Mouse (Mus musculus) B cell, adult 2 months (primary cell): ENCODE measurements around the gene Kel.
A peak's percentile ranks its signal among the peaks of the same experiment; 100 is the strongest.

Experiments
- DNase-seq, 2 experiments: peaks; one replicate each; pipeline ENCODE4 v3.0.0; 2022

Kel gene

DNA sequence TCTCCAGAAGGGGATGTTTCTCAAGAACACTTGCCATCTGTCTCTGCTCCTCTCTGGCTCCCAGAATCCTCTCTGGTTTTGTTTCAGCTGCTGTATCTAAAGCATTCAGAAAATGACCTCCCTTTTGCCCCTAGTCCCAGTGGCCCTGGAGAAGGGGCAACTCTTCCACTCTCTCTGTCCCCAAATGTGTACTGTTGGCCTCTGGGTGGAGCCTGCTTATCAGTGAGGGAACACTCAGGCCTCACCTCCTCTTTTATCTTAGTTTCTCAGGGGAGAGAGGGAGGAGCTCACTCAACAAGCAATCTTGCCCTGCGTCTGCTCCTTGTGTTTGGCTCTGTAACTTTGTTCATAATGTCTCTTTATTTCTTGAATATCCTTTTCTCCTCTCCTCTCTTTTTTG lies at the start of gene Kel:
Kel (minus strand) TSS at position 217 of the 400 bp plus-strand sequence.
- no peak for DNase-seq

DNA sequence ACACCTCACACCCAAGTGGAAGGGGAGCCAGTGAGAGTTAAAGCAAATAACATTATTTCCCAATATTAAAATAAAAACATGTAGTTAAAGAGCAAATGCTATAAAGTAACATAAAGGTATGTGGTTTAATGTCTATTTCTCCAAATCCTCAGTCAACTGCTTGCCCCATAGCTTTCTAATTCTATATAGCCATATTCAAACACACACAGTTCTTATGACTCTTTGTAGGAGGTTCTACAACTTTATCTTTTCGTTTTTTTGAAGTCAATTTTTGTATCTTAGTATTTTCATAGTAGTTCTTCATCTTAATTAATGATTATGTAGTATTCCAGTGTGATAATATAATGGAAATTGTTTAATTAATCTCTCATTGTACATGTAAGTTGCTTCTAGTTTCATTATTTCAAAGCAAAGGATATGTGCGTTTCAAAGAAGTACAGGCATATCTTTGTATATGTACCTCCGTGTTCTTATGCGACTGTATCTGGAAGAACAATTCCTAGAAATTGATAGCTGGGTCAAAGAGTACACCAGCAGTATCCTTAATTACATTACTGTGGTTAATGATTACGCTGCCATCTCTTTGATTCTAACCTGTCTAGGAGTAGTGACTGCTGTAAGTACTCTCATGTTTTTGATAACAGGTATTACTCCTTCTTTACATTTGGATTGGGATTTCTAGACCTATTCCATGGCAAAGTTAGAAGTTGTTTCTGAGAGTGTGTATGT lies 40.7 kb upstream of the Kel start:
- DNase-seq = no peak

DNA sequence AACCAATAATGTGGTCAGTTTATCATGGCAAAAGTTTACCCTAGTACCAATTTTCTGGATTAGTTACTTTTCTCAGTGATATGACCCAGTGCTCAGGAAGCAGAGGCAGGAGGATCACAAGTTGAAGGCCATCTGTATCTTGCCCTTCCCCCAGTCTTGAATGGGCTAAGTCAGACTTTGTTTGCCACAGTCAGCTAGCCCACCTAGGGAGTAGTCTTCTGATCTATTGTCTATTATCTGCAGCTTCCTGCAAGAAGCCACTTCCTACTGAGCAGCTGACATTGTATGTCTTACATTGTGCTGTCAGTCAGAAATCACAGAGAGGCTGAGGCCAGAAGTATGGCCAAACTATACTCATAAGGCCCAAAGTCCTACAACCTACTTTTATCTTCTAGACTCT lies 37.0 kb upstream of the Kel start:
- DNase-seq = no peak

- DNase-seq = no peak
These were observed 30.8 kb upstream of the Kel start for GRCm38 (mm10) chr6:41734719-41735470.

DNA sequence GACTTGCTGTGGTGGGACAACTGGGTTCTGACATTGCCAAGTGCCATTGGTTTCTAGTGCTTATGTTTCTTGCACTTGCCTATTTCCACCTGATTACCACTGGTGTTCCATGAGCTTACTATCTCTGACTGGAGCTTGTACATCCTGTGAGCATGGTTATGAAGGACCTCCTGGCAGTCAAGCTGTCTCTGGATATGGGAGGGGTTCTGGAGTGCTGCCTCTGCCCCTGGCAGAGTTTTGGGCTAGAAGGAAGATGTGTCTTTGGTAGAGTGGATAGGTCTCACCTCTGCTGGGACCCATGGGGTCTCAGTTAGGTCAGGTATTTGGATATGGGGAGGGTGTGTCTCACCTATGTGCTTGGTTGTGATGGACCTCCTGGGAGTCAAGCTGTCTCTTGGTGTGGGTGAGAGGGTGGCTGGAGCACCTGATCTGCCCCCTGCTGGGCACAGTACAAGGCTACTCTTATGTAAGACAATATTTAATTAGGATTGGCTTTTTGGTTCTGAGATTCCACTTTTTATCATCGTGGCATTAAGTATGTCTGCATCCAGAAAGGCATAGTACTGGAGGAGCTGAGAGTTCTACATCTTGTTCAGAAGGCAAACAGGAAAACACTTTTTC lies 24.0 kb upstream of the Kel start:
- peak in 1 of 2 experiments; percentile 7 for DNase-seq

DNA sequence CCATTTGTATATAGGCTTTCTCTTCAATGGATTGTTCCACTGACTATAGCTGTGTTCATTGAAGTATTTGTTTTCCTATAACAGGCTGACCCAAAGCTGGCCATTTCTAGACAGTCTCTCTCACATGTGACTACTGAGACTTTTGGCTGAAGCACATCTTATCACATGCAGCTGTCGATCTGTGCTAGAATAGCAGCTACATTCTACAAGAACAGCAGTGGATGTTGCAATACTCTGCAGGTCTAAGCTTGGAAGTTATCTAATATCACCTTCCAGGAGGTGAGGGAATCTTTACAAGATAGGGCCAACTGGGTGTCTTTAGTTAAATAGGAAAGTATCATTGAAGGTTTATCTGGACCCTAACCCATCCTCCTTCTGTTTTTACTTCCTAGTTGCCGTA lies 17.3 kb upstream of the Kel start:
- no peak for DNase-seq

DNA sequence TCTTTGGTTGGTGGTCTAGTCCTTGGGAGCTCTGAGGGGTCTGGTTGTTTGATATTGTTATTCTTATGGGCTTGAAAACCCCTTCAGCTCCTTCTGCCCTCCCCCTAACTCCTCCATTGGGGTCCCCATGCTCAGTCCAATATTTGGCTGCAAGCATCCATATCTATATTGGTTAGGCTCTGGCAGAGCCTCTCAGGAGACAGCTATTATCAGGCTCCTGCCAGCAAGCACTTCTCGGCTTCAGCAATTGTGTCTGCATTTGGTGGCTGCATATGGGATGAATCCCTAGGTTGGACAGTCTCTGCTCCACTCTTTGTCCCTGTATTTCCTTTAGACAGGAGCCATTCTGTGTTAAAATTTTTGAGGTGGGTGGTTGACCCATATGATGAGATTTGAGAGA lies 6.1 kb upstream of the Kel start:
- no peak for DNase-seq

- no peak for DNase-seq
These were observed 2.1 kb upstream of the Kel start for GRCm38 (mm10) chr6:41706275-41706674.

GRCm38 (mm10) chr6:41702928-41703327 lies 1.2 kb downstream of the Kel start:
- peak in 1 of 2 experiments; percentile 8 for DNase-seq

GRCm38 (mm10) chr6:41701245-41701644 lies 2.9 kb downstream of the Kel start:
- DNase-seq = no peak

- no peak for DNase-seq
These were observed 9.7 kb downstream of the Kel start for GRCm38 (mm10) chr6:41694407-41694806.

GRCm38 (mm10) chr6:41692200-41692599 lies 11.9 kb downstream of the Kel start:
- DNase-seq = no peak

DNA sequence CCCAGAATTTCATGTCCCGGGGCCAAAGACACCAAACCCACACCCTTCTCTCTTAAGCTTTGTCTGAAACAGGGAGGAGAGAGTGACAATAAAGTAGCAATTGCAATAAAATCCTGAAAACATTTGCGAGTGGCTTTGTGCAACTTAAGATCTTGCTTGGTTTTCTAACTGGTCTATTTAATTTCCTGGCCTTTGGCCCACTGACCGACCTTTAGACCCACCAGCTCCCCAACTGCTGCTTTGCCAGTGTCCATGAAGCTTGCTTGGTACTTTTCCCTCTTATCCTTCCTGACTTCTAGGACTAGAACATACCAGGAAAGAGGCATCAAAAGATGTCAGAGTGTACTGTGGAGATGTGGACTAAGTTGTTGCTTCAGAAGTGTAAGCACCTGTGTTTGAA lies 18.5 kb downstream of the Kel start:
- DNase-seq = no peak

- no peak for DNase-seq
These were observed 19.2 kb downstream of the Kel start for GRCm38 (mm10) chr6:41684911-41685310.

- DNase-seq = no peak
These were observed 20.0 kb downstream of the Kel start, which contains the start of gene Llcfc1 for GRCm38 (mm10) chr6:41684131-41684530. Gene Llcfc1 (plus strand): TSS chr6:41684431.

DNA sequence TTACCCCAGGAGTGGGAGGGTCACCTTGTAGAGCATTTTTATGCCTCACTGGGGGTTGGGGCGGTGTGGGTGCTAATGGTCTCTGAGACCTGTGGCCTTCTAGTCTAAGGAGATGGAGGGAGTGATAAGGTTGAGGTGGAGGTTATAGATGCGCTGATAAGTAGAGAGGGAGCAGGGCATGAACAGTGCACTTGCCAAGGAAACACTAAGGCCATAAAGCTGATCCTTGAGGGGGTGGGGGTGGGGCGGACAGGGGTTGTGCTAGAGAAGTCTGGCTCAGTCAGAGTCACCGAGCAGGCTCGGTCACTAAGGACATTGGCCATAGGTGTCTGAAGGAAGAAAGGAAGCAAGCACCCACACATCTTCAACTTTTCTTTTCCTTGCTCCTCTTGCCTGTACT lies 22.5 kb downstream of the Kel start:
- DNase-seq = no peak

- no peak for DNase-seq
These were observed 23.5 kb downstream of the Kel start, which contains the start of gene Trpv5 for GRCm38 (mm10) chr6:41680669-41681068. Gene Trpv5 (minus strand): TSS chr6:41680769.

GRCm38 (mm10) chr6:41676530-41676929 lies 27.6 kb downstream of the Kel start:
- DNase-seq = no peak

DNA sequence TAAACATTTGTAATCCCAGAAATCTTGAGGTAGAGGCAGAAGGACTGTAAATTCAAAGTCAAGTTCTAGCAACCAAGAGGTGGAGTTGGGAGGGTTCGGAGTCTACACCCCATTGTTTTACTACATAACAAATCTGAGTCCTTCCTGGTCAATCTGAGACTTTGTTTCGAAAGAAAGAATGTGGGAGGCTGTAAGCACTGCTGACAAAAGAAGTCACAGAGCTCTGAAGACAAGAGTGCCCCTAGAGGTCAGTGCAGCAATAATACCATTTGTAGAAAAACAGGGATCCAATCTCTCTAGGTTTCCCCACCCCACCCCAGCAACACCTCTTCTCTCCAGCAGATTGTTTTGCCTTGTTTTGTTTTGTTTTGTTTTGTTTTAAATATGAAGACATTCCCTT lies 41.8 kb downstream of the Kel start:
- no peak for DNase-seq

DNA sequence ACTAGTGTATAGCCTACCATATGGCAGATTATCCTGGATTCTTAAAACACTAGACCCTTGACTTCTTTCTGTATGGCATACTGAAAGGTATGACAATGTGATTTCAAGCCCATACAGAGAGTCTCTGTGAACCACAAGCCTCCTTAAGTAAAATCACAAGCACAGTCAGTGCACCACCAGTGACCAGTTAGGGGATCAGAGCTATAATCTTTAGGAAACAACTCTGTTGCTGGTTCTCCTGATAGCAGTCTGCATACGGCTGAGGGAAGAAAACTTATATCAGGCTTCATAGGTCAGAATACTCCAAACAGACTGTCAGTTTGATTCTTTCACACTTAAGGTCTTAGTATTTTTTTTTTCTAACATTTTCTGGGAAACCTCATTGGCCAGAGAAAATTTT lies 45.7 kb downstream of the Kel start:
- no peak for DNase-seq

DNA sequence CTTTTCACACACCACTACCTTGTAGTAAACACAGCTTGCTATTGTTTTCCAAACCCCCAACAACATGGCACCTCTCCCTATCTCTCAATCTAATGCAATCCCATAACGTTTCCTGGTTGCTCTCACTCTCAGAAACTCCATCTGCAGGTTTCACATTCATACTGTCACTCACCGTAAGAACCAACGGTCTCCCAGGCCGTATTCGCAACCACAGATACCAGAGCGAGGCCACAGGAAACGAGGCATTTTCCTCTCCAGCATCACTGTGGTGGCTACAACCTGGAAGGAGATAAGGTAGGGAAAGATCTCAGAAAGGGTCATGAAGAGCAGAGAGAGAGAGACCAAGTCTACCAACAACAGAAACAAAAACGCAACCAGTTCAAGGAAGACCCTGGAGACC lies 49.5 kb downstream of the Kel start:
- DNase-seq = no peak

DNA sequence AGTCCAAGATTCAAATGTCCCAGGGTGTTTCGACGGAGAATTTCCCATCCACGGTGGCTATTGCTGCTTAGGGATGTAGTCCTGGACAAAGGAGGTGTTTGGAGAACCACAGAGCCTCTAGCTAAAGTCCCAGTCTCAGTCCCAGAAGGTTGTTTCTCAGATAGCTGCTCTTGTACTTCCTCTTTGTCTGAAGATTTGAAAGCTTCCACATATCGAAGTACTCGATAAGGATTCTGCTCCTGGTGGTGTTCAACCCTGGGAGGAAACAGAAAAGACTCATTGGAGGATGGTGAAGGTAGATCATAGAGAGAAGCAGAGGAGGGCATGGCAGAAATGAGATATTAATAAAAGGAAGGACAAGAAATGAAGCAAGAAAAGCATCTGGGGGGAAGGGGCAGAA lies 51.0 kb downstream of the Kel start:
- no peak for DNase-seq

GRCm38 (mm10) chr6:41646672-41647071 lies 57.5 kb downstream of the Kel start:
- DNase-seq = no peak

GRCm38 (mm10) chr6:41646220-41646619 lies 57.9 kb downstream of the Kel start:
- no peak for DNase-seq
